Mouse (Mus musculus) liver, adult (tissue): ENCODE measurements around the gene Fam189a2.

ENCODE experiments used
- GATA4 ChIP-seq: IDR thresholded peaks from 2 replicates; pipeline ENCODE4 v1.6.1; 2014; ENCODE audit warnings: mild to moderate bottlenecking, low read length; ENCODE audit not compliant: insufficient replicate concordance

Gene Fam189a2

DNA sequence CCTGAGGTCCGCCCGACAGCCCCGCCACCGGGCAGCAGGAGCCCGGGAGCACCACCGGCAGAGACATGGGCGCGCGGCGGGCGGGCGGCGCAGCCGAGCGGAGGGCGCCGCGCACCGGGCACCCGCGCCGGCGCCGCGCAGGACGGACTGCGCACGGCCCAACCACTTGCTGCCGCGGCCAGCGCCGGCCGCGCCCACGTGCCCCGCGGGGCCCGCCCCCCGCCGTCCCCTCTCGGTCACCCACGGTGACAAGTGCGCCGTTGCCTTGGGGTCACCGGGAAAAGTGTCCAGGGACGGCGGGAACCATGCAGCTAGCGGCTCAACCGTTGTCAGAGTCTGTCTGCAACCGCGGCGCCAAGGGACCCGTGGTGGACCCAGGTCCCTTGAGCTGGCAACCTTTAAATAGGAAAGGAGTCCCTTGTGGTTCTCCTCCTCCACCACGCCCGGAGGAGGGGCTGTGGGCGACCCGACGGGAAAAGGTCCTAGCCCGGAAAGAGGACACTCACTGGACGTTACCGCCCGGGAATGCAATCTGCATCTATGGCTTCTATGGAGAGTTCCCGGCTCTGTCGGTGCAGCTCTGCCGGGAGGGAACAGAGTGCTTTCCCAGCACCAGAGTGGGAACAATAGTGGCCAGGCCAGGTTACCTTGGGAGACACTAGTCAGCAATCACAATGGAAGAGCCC, at the start of gene Fam189a2:
Gene Fam189a2, minus strand, starts transcription at position 149 of the 686 bp plus-strand sequence.
- no peak for TF ChIP-seq GATA4

DNA sequence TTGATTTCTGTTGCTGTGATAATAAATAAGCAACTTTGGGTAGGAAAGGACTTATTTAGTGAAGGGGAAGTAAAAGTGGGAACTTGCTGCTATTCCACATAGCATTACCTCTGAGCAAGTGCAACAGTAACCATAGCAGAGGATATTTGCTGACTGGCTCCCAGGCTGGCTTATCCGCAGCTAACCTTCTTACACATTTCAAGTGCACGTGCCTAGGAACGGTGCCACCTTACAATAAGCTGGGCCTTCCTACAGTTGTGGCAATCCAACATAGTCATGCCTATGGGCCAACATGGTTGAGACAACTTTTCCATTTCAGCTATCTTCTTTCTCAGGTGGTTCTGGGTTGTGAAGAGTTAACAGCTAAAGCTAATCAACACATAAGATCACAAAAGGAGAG, 46.8 kb upstream of the Fam189a2 start:
- TF ChIP-seq GATA4 = no peak

DNA sequence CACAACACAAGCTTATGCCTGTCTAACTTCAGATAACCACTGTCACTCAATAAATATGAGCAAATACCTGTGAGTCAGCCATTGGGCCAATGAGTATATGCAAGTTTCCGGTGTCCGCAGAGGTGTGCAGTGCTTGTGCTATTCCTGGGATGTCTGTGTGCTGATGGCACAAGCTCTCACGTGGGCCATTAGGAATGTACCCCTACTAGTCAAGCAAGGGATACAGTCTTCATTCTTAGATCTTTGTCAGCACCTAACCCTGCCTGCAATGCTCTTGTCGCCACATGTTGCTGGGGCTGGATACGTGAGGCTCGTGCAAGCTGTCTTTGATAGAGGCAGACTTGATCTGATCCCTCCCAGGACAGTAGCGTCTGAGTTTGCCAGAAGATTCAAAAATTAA, 45.7 kb upstream of the Fam189a2 start:
- TF ChIP-seq GATA4 = no peak

DNA sequence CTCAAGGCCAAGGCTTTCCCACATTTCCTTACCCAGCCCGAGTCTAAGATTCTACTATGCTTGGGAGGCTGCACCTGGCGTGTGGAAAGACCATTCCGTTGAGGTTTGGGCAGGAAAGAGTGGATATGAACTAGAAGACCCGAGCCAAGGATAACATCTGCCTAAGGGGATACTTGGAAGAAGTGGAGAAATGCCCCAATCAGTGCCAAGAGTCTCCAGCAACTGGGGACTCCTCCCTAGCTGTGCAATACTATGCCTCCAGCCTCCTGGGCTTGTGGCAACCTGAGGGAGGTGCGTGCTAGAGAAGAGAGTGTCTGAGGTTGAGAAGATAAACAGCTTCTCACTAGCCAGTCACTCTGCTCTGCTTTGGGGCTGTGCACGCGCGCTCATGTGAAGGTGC, 45.1 kb upstream of the Fam189a2 start:
- TF ChIP-seq GATA4 = no peak

DNA sequence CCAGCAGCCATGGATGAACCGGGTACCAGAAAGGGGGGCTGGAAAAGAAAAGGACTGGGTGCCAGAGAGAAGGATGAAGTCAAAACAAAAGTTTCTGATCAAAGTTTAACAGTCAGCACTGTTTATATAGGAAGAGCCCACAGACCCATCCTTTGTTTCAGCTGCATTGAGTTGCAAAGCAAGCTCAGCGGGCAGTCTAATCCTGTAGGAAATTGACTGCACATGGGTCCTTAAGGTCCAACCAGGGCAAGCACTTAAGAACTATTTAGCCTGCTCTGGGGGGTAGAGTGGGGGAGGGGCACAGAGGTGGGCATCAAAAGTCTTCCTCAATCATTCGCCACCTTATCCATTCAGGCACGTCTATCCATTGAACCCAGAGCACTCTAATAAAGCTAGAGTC, 42.3 kb upstream of the Fam189a2 start:
- TF ChIP-seq GATA4 = no peak

DNA sequence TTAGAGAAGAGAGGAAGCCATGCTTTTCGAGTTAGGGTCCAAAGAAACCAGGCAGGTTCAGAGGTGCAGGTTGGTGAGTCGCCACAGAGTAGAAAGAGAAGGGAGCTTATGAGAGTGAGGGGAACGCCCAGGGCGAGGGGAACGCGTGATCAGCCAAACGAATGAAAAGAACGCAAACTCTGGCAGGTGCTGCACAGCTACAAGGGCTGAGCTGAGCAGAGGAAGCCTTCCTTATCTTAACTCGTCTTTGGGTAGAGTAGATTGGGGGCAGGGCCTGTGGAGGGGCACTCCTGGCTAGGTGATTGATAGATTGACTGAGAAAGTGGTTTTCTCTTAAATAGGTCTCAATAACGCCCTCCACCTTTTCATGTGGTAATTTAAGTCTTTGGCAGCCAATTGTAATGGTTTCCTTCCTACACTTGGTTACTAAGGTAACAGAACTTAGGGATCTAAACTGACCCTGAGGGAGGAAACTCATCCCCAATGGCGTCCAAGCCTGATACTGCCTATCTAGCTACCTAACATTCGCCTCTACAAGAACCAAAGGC, 33.6 kb upstream of the Fam189a2 start:
- no peak for TF ChIP-seq GATA4

DNA sequence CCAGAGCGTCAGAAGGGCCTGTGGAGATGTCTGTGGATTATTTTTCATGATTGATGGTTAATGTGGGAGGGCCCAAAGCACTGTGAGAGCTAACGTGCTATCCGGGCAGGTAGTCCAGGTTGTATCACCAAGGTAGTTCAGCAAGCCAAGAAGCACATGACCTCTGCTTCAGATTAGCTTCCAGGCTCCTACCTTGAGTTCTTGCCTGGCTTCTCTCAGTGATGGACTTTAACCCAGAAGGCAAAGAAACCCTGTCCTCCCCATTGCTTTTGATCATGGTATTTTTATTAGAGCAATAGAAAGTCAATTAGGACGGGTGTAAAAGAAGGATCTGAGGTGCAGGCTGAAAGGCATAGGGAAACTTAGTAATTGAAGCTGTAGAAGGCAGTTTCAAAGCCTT, 32.8 kb upstream of the Fam189a2 start:
- no peak for TF ChIP-seq GATA4

DNA sequence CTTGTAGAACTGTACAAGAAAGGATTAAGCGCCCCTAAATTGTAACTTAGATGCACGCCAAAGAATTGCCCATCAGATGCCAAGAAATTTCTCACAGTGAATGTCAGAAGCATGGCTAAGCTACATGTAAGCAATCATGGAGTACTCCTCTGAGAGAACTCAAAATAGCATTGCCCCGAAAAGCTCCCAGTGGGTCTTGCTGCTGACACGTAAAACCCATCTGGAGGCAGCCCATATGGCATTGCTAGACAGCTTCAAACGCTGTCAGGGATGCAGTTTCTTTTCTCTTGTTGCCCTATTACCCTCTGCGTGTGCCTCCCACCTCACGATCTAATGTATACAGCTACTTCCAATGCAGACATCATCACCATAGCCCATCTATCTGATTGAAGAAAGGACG, 28.0 kb upstream of the Fam189a2 start:
- TF ChIP-seq GATA4 = no peak

DNA sequence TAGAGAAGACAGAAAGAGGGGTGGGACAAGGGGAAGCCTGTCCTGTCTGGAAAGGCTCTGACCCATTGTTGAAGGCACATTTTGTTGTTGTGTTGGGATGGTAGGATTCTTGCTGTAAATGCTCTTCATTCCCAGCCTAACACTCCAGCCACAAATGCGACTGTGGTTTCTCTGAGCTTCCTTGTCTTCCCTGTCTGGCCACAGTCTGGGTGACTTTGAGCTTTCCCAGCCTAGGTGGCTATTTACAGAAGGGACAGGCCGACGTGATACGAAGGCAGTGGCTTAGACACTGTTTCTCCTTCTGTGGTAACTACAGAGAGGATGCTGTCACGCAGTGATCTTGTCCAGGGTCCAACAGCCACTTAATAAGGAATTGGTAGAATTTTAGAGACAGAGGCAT, 27.2 kb upstream of the Fam189a2 start:
- TF ChIP-seq GATA4 = no peak

DNA sequence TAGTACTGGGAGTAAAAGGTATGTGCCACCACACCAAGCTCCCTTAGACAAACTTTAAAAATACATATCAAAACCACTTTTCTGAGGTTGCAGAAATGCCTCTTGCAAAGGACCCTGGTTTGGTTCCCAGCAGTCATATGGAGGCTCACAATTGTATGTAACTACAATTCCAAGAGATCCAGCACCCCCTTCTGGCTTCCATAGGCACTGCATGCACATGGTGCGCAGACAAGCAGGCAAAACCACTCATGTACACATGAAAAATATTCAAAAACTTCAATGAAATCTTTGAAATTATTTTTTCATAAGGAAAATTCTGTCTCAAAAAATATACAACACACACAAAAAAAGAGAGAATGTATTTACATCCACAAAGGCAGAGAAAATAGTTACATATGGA, 26.1 kb upstream of the Fam189a2 start:
- no peak for TF ChIP-seq GATA4

DNA sequence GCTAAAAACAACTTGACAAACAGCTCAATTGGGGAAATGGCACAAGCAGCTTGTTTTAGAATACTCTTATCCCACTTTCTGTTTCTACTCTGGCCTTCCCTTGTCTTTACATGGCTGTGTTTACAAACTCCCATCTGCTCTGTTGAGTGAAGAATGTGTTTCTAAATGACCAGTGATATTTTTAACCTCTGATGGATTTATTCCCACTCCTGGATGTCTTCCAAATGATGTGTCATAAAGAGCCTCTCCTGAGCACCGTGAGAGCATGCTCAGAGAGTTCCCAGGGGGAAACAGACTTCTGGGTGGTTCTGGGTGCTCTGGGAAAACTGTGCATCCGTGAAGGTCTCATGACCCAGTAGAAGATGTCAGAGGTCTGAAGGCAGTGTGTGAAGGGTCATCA, 24.1 kb upstream of the Fam189a2 start:
- no peak for TF ChIP-seq GATA4

DNA sequence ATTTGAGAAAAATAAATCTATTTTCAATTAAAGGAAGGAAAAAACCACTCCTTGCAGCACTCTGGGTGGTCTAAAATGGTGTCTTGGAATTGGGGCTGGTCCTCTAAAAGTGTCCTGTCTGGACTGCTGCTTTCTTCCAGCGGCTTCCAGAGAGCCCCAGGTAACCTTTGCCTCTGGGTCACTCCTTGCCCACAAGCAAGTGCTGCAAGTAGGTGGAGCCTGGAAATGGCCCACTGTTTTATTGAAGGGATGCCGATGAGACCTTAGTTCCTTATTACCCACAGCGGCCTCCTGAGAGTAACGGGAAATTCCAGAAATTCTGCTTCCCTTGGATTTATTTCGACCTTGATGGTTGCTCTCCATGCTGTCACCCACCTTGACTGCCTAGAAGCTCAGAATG, 23.4 kb upstream of the Fam189a2 start:
- no peak for TF ChIP-seq GATA4

DNA sequence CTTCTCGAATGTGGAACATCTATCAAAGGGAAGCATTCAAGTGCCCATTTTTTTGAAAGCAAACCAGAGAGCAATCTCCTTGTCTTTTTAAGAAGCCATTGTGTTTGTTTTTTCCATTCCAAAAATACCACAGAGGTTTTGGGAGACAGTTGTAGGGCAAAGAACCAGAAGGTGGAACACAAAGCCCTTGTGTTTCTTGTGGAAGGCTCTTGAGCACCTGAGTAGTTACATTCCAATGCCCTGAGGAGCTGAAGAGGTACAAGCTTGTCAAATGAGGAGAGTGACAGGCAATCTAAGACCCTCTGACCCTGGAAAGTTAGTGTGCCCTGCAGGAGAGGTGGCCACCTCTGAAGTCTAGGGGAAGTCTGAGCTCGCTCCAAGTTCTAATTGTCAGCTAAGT, 19.7 kb upstream of the Fam189a2 start:
- no peak for TF ChIP-seq GATA4

DNA sequence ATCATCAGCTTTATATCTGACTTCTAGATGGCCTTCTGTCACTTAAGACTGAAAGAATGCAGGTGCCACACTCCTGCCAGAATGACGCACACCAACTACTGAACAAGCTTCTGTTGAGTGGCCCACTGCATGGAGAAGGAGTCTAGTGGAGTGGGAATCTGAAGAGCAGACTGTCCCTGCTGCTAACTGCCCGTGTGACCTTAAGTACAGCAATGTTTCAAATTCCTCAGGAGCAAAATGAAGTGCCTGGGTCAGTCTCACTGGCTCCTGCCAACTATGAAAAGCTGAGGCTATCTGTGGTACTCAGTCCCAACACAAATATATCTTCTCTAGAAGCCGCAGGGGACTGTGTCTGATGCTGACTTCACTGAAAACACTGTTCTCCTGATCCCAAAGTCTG, 18.5 kb upstream of the Fam189a2 start:
- no peak for TF ChIP-seq GATA4

DNA sequence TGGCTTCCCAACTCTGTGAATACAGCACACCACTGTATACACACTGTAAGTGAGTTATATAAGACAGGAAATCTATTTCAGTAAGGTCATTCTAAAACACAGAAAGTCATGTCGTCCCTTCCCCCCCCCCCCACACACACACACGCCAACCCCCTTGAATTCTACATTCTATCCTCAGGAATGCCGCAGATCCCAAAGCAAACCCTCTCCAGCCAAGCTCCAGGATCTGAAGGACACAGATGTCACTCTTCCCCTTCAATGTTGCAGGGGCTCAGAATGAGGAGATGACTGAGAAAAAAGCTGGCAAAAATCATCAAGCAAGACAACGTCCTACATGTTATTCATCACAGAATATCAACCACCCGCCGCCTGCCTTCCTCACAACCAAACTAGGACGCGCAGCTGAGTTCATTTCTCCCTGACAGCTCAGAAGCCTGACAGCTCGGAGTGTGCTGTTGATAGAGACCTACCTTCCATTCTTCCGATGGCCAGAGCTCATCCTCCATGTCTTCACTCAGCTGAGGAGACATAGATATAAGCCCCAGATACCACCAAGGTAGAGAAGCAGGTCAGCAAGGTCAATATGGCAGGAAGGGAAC, 15.7 kb upstream of the Fam189a2 start:
- TF ChIP-seq GATA4 = no peak

DNA sequence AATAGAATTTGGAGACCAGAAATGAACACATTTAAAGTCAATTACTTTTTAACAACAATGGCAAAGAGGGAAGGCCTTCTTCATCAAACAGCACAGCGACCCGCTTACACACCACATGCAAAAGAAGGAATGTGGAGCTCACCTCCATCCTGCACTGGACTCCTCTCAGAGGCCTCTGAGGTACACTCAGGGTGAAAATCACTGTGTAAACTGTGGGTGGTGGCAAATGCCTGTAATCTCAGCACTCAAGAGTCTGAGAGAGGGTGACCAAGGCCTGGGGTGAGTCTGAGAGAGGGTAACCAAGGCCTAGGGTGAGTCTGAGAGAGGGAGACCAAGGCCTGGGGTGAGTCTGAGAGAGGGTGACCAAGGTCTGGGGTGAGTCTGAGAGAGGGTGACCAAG, 11.6 kb upstream of the Fam189a2 start:
- TF ChIP-seq GATA4 = no peak
